Mouse (Mus musculus): Measurements from ENCODE around the gene Olfr1287. TPM values are rescaled to one million over a fixed set of nuclear protein-coding genes. Genes with fewer than 3 reads are reported as not detected.

The Olfr1287 gene
- total RNA-seq (2015; ENCODE audit: low replicate concordance) = not detected in 2 replicates
- total RNA-seq (2017; ENCODE audit: low replicate concordance) = not detected in 2 replicates

DNA sequence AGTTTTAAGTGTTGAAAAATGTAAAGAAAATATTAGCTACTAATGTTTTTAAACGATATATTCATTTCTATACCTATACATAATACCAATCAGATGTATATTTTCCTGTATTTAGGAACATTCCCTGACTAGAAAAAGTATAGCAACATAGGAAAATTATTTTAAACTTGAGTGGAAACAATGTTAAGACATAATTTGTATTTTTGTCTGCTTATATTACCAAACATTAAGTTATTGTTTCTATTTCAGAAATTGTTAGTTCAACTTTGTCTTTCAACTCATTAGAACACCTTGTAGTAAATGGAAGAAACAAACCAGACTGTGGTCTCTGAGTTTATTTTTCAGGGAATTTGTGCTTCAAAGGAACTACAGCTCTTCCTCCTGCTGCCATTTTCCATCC, at the start of gene Olfr1287:
Gene Olfr1287 (plus strand): TSS at position 301 of the 400 bp plus-strand sequence.
- ATAC-seq (replicated peaks; ENCODE audit: low FRiP score, poor library complexity, severe bottlenecking) = no peak

DNA sequence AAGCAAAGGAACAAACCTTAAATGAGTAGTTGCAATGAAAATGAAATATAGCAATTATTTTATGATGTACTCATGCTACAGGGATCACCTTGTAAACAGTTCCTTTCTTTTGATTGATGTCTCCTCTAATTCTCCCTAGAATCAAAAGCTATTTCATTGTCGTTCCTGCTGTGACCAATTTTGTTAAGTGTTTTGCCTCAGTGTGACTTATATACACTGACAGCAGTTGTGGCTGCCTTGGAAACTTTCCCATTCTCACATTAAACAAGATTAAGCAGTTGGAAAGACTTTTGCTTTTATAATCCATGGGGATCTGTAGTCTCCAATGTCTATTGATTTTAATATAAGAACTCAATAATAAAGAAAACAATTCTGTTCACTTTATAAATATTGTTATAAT, 26.0 kb upstream of the Olfr1287 start, which contains the start of gene Olfr1286:
Gene Olfr1286 (minus strand): TSS at position 185 of the 400 bp plus-strand sequence.
- no peak for ATAC-seq (replicated peaks; ENCODE audit: low FRiP score, poor library complexity, severe bottlenecking)

DNA sequence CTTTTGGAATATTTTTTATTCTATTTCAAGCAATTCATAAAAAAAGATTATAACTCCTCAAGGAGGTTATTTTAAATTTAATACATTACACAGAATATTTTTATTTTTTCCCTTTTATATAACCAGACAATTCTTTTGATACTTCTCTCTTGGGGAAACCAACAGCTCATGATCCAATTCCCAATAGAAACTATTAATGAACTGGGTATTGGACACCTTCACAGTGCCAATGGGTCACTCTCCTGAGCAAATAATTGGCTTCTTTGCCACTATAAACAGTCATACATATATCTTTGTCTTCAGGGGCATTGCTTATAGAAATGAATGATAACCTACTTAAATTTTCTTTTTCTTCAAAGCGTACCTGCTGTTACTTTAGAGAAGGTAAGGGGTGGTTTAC, 24.9 kb downstream of the Olfr1287 start, which contains the start of gene Olfr1288:
Gene Olfr1288 (plus strand): TSS at position 301 of the 400 bp plus-strand sequence.
- ATAC-seq (replicated peaks; ENCODE audit: low FRiP score, poor library complexity, severe bottlenecking) = no peak

DNA sequence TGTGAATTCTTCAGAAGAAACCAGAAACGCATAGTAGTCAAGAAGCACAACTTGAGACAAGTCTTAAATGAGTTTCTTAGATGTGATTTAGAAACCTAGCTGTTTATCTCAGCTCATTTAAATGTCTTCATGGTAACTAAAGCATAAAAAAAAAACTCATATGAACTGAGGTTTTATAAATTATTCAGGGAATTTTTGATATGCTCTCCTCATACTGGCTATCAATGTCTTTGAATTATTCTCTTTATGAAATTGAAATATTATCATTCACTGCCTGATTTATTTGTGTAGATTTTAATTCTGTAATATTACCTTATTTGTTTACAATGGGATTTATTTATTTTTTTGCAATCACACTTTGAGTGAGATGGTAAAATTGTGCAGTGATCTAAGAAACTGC, 31.6 kb downstream of the Olfr1287 start, which contains the start of gene Olfr1289:
Gene Olfr1289 (plus strand): TSS at position 301 of the 400 bp plus-strand sequence.
- no peak for ATAC-seq (replicated peaks; ENCODE audit: low FRiP score, poor library complexity, severe bottlenecking)

DNA sequence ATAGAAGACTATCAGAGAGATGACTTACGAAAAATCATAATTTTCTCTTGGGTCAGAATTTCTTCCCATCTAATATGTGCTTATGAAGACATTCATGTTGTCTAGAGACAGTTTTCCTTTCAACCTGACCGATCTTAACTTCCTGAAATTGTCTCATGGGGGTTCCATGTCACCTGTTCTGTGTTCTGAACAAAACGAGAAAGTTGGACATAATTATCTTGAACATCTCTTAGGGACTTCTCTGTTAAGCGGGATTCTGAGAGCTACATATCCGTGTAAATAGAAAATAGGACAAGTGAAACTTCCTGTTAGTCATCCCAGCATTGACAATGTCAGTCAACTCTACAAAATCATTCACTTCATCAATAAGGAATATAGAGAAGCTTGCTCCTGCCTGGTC, 44.8 kb downstream of the Olfr1287 start, which contains the start of gene Olfr1290:
Gene Olfr1290 (minus strand): TSS at position 101 of the 400 bp plus-strand sequence.
- no peak for ATAC-seq (replicated peaks; ENCODE audit: low FRiP score, poor library complexity, severe bottlenecking)

DNA sequence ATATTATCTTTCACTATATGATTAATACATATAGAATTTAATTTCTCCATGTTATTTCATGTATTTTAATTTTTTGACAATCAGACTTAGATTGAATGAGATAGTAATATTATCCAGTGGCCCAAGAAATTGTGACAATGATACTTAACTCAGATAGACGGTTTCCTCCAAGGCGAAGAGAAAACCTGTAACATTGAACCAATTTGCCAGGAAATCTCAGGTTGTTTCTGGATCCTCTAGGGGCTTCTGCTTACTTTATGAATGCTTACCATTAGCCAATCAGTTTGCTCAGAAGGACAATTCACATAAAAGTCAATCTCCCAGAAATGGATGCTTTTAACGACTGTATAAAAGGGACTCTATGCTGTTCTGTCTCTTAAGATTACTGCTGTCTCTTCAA, 47.9 kb downstream of the Olfr1287 start, which contains the start of gene Olfr1291-ps1:
Gene Olfr1291-ps1 (plus strand): TSS at position 301 of the 400 bp plus-strand sequence.
- ATAC-seq (replicated peaks; ENCODE audit: low FRiP score, poor library complexity, severe bottlenecking) = no peak

Other genes with a start within 250 kb of the Olfr1287 start
- not detected in 2 replicates for gene 4930430A15Rik, start 219.5 kb upstream of the Olfr1287 start, total RNA-seq (2015; ENCODE audit: low replicate concordance)
- gene 4930430A15Rik, start 219.5 kb upstream of the Olfr1287 start, total RNA-seq (2017; ENCODE audit: low replicate concordance) = not detected in 2 replicates
- gene Olfr1275, start 213.9 kb upstream of the Olfr1287 start, total RNA-seq (2015; ENCODE audit: low replicate concordance) = not detected in 2 replicates
- gene Olfr1275, start 213.9 kb upstream of the Olfr1287 start, total RNA-seq (2017; ENCODE audit: low replicate concordance) = not detected in 2 replicates
- not detected in 2 replicates for gene Olfr1276, start 194.6 kb upstream of the Olfr1287 start, total RNA-seq (2015; ENCODE audit: low replicate concordance)
- not detected in 2 replicates for gene Olfr1276, start 194.6 kb upstream of the Olfr1287 start, total RNA-seq (2017; ENCODE audit: low replicate concordance)
- gene Olfr1277, start 175.0 kb upstream of the Olfr1287 start, total RNA-seq (2015; ENCODE audit: low replicate concordance) = not detected in 2 replicates
- gene Olfr1277, start 175.0 kb upstream of the Olfr1287 start, total RNA-seq (2017; ENCODE audit: low replicate concordance) = not detected in 2 replicates
- gene Olfr1278, start 159.0 kb upstream of the Olfr1287 start, total RNA-seq (2015; ENCODE audit: low replicate concordance) = not detected in 2 replicates
- 0.14 TPM in 1 of 2 replicates, not detected in the other for gene Olfr1278, start 159.0 kb upstream of the Olfr1287 start, total RNA-seq (2017; ENCODE audit: low replicate concordance)
- gene Olfr1279, start 148.5 kb upstream of the Olfr1287 start, total RNA-seq (2015; ENCODE audit: low replicate concordance) = not detected in 2 replicates
- not detected in 2 replicates for gene Olfr1279, start 148.5 kb upstream of the Olfr1287 start, total RNA-seq (2017; ENCODE audit: low replicate concordance)
- not detected in 2 replicates for gene Olfr1280, start 135.1 kb upstream of the Olfr1287 start, total RNA-seq (2015; ENCODE audit: low replicate concordance)
- gene Olfr1280, start 135.1 kb upstream of the Olfr1287 start, total RNA-seq (2017; ENCODE audit: low replicate concordance) = not detected in 2 replicates
- gene Olfr1281, start 122.6 kb upstream of the Olfr1287 start, total RNA-seq (2015; ENCODE audit: low replicate concordance) = not detected in 2 replicates
- not detected in 2 replicates for gene Olfr1281, start 122.6 kb upstream of the Olfr1287 start, total RNA-seq (2017; ENCODE audit: low replicate concordance)
- gene Olfr1282, start 113.1 kb upstream of the Olfr1287 start, total RNA-seq (2015; ENCODE audit: low replicate concordance) = not detected in 2 replicates
- not detected in 2 replicates for gene Olfr1282, start 113.1 kb upstream of the Olfr1287 start, total RNA-seq (2017; ENCODE audit: low replicate concordance)
- not detected in 2 replicates for gene Olfr1283, start 82.4 kb upstream of the Olfr1287 start, total RNA-seq (2015; ENCODE audit: low replicate concordance)
- not detected in 2 replicates for gene Olfr1283, start 82.4 kb upstream of the Olfr1287 start, total RNA-seq (2017; ENCODE audit: low replicate concordance)
- not detected in 2 replicates for gene Olfr1284, start 73.6 kb upstream of the Olfr1287 start, total RNA-seq (2015; ENCODE audit: low replicate concordance)
- gene Olfr1284, start 73.6 kb upstream of the Olfr1287 start, total RNA-seq (2017; ENCODE audit: low replicate concordance) = 1.5 TPM in 1 of 2 replicates, not detected in the other
- gene Olfr1286, start 26.0 kb upstream of the Olfr1287 start, total RNA-seq (2015; ENCODE audit: low replicate concordance) = not detected in 2 replicates
- not detected in 2 replicates for gene Olfr1286, start 26.0 kb upstream of the Olfr1287 start, total RNA-seq (2017; ENCODE audit: low replicate concordance)
- not detected in 2 replicates for gene Olfr1288, start 25.0 kb downstream of the Olfr1287 start, total RNA-seq (2015; ENCODE audit: low replicate concordance)
- not detected in 2 replicates for gene Olfr1288, start 25.0 kb downstream of the Olfr1287 start, total RNA-seq (2017; ENCODE audit: low replicate concordance)
- not detected in 2 replicates for gene Olfr1289, start 31.7 kb downstream of the Olfr1287 start, total RNA-seq (2015; ENCODE audit: low replicate concordance)
- gene Olfr1289, start 31.7 kb downstream of the Olfr1287 start, total RNA-seq (2017; ENCODE audit: low replicate concordance) = not detected in 2 replicates
- not detected in 2 replicates for gene Olfr1290, start 44.7 kb downstream of the Olfr1287 start, total RNA-seq (2015; ENCODE audit: low replicate concordance)
- not detected in 2 replicates for gene Olfr1290, start 44.7 kb downstream of the Olfr1287 start, total RNA-seq (2017; ENCODE audit: low replicate concordance)
- not detected in 2 replicates for gene Olfr1291-ps1, start 48.0 kb downstream of the Olfr1287 start, total RNA-seq (2015; ENCODE audit: low replicate concordance)
- gene Olfr1291-ps1, start 48.0 kb downstream of the Olfr1287 start, total RNA-seq (2017; ENCODE audit: low replicate concordance) = not detected in 2 replicates
- gene Olfr1293-ps, start 76.1 kb downstream of the Olfr1287 start, total RNA-seq (2015; ENCODE audit: low replicate concordance) = not detected in 2 replicates
- gene Olfr1293-ps, start 76.1 kb downstream of the Olfr1287 start, total RNA-seq (2017; ENCODE audit: low replicate concordance) = not detected in 2 replicates
- not detected in 2 replicates for gene Olfr1294, start 91.1 kb downstream of the Olfr1287 start, total RNA-seq (2015; ENCODE audit: low replicate concordance)
- gene Olfr1294, start 91.1 kb downstream of the Olfr1287 start, total RNA-seq (2017; ENCODE audit: low replicate concordance) = not detected in 2 replicates
- gene Olfr1295, start 120.5 kb downstream of the Olfr1287 start, total RNA-seq (2015; ENCODE audit: low replicate concordance) = not detected in 2 replicates
- gene Olfr1295, start 120.5 kb downstream of the Olfr1287 start, total RNA-seq (2017; ENCODE audit: low replicate concordance) = not detected in 2 replicates
- not detected in 2 replicates for gene Olfr1297, start 177.4 kb downstream of the Olfr1287 start, total RNA-seq (2015; ENCODE audit: low replicate concordance)
- not detected in 2 replicates for gene Olfr1297, start 177.4 kb downstream of the Olfr1287 start, total RNA-seq (2017; ENCODE audit: low replicate concordance)
- gene Olfr1298, start 200.1 kb downstream of the Olfr1287 start, total RNA-seq (2015; ENCODE audit: low replicate concordance) = not detected in 2 replicates
- not detected in 2 replicates for gene Olfr1298, start 200.1 kb downstream of the Olfr1287 start, total RNA-seq (2017; ENCODE audit: low replicate concordance)
- gene Olfr1299, start 212.3 kb downstream of the Olfr1287 start, total RNA-seq (2015; ENCODE audit: low replicate concordance) = not detected in 2 replicates
- not detected in 2 replicates for gene Olfr1299, start 212.3 kb downstream of the Olfr1287 start, total RNA-seq (2017; ENCODE audit: low replicate concordance)

Measured in erythroblast, adult 5-6 weeks (primary cell).